Mouse (Mus musculus) embryonic facial prominence, embryonic 13.5 days (tissue): Measurements from ENCODE around the gene Spc24. TPM values are rescaled to one million over a fixed set of nuclear protein-coding genes. Genes with fewer than 3 reads are reported as not detected.
A peak's percentile ranks its signal among the peaks of the same experiment; 100 is the strongest.

Source experiments
- ATAC-seq: fragments of 200-750 bp; cut with Nextera tagmentation; 2 replicates; pipeline ENCODE4 v1.8.0; 2017; ENCODE audit warnings: low read depth; ENCODE audit not compliant: insufficient number of reproducible peaks, insufficient read depth, low FRiP score, low TSS enrichment
- H3K27ac ChIP-seq: fragments of 300-500 bp; sonication (generic); 2 replicates; pipeline ENCODE4 v1.5.1; 2015; ENCODE audit warnings: moderate library complexity, mild to moderate bottlenecking, inconsistent platforms
- H3K27me3 ChIP-seq: fragments of 300-500 bp; sonication (generic); 2 replicates; pipeline ENCODE4 v1.6.1; 2015; ENCODE audit warnings: mild to moderate bottlenecking, inconsistent platforms
- H3K36me3 ChIP-seq: fragments of 300-500 bp; sonication (generic); 2 replicates; pipeline ENCODE4 v1.6.1; 2015; ENCODE audit warnings: mild to moderate bottlenecking, inconsistent platforms
- H3K4me1 ChIP-seq: fragments of 300-500 bp; sonication (generic); 2 replicates; pipeline ENCODE4 v1.6.1; 2015; ENCODE audit warnings: inconsistent platforms
- H3K4me2 ChIP-seq: fragments of 300-500 bp; sonication (generic); 2 replicates; pipeline ENCODE4 v1.6.1; 2015; ENCODE audit warnings: moderate library complexity, mild to moderate bottlenecking, inconsistent platforms
- H3K4me3 ChIP-seq: fragments of 300-500 bp; sonication (generic); 2 replicates; pipeline ENCODE4 v1.5.1; 2015; ENCODE audit warnings: mild to moderate bottlenecking, inconsistent platforms
- H3K9ac ChIP-seq: fragments of 300-500 bp; sonication (generic); 2 replicates; pipeline ENCODE4 v1.6.1; 2015; ENCODE audit warnings: mild to moderate bottlenecking, inconsistent platforms
- H3K9me3 ChIP-seq: fragments of 300-500 bp; sonication (generic); 2 replicates; pipeline ENCODE4 v1.6.1; 2016; ENCODE audit warnings: inconsistent platforms
- WGBS: fragments of 180-500 bp; shearing (Covaris S2); methylation state at CpG from one replicate; pipeline ENCODE4 v1.1.7; 2015; ENCODE audit warnings: mixed read lengths; 5-methylcytosine and 5-hydroxymethylcytosine counted together
- polyA plus RNA-seq: library from polyadenylated mRNA; unstranded; fragments of >200 nt; fragmentation: Nextera tagmentation; extraction: Ambion mirVana; gene quantifications from 2 replicates; pipeline ENCODE4 v1.2.1, GENCODE M21; 2015

Spc24 gene
- polyA plus RNA-seq, 1 experiment from 2014 or later = 111 TPM

GRCm38 (mm10) chr9:21725224-21726121 is 34.6 kb downstream of the Spc24 start:
- no peaks in the 10 kb centered on the region for H3K27me3 ChIP-seq
- peaks cover 40% of the 10 kb centered on the region for H3K36me3 ChIP-seq
- H3K4me1 ChIP-seq = peaks cover 36% of the 10 kb centered on the region
- WGBS = 84% methylated on average over 23 of the region's 23 CpGs
- peak overlapping the region; percentile 81; the same call in 1 of the 2 replicates for H3K9ac ChIP-seq
- H3K4me3 ChIP-seq = peak overlapping the region; percentile 74
- peak overlapping the region; percentile 81 for H3K4me2 ChIP-seq
- no peaks in the 10 kb centered on the region for H3K9me3 ChIP-seq
- no peak for ATAC-seq
- H3K27ac ChIP-seq = peak overlapping the region; percentile 97; the same call in 1 of the 2 replicates

GRCm38 (mm10) chr9:21724147-21724536 is 36.0 kb downstream of the Spc24 start:
- peaks cover 33% of the 10 kb centered on the region for H3K36me3 ChIP-seq
- H3K9me3 ChIP-seq = no peaks in the 10 kb centered on the region
- peak overlapping the region; percentile 74 for H3K4me3 ChIP-seq
- peaks cover 33% of the 10 kb centered on the region for H3K4me1 ChIP-seq
- no peaks in the 10 kb centered on the region for H3K27me3 ChIP-seq
- under 1% methylated on average over 18 of the region's 18 CpGs for WGBS
- H3K4me2 ChIP-seq = peak overlapping the region; percentile 81
- H3K9ac ChIP-seq = peak overlapping the region; percentile 81
- H3K27ac ChIP-seq = peak overlapping the region; percentile 97
- peak; percentile 94 for ATAC-seq

- H3K36me3 ChIP-seq = peaks cover 28% of the 10 kb centered on the region
- WGBS = under 1% methylated on average over 47 of the region's 47 CpGs
- no peaks in the 10 kb centered on the region for H3K9me3 ChIP-seq
- H3K27ac ChIP-seq = peak within 1 kb of the TSS; percentile 97
- peak; percentile 70 for ATAC-seq
- peak within 1 kb of the TSS; percentile 74 for H3K4me3 ChIP-seq
- H3K4me1 ChIP-seq = peaks cover 29% of the 10 kb centered on the region
- peak within 1 kb of the TSS; percentile 81 for H3K4me2 ChIP-seq
- no peaks in the 10 kb centered on the region for H3K27me3 ChIP-seq
- H3K9ac ChIP-seq = peak within 1 kb of the TSS; percentile 81
These were observed 36.5 kb downstream of the Spc24 start, which contains the start of gene Ldlr for GRCm38 (mm10) chr9:21723377-21724146. Ldlr (plus strand) TSS chr9:21723483.

- no peak for ATAC-seq
- WGBS = 71% methylated on average over 2 of the region's 2 CpGs
- no peak overlapping the region for H3K27ac ChIP-seq
- peaks cover 10% of the 10 kb centered on the region; the same call in 1 of the 2 replicates for H3K36me3 ChIP-seq
- H3K4me1 ChIP-seq = peaks cover 19% of the 10 kb centered on the region
- H3K4me2 ChIP-seq = no peak overlapping the region
- H3K9me3 ChIP-seq = no peaks in the 10 kb centered on the region
- no peak overlapping the region for H3K9ac ChIP-seq
- H3K27me3 ChIP-seq = no peaks in the 10 kb centered on the region
- no peak overlapping the region for H3K4me3 ChIP-seq
These were observed 39.1 kb downstream of the Spc24 start for GRCm38 (mm10) chr9:21721036-21721435.

GRCm38 (mm10) chr9:21717015-21717414 is 43.1 kb downstream of the Spc24 start:
- H3K4me3 ChIP-seq = no peak overlapping the region
- H3K27me3 ChIP-seq = no peaks in the 10 kb centered on the region
- no peaks in the 10 kb centered on the region for H3K36me3 ChIP-seq
- ATAC-seq = no peak
- no peak overlapping the region for H3K4me2 ChIP-seq
- no peak overlapping the region for H3K27ac ChIP-seq
- no peaks in the 10 kb centered on the region for H3K9me3 ChIP-seq
- 88% methylated on average over 2 of the region's 2 CpGs for WGBS
- H3K4me1 ChIP-seq = 0 out of 2 replicates have a peak, but pooled peaks cover 2% of the 10 kb centered on the region
- no peak overlapping the region for H3K9ac ChIP-seq

GRCm38 (mm10) chr9:21715298-21715697 is 44.8 kb downstream of the Spc24 start:
- H3K9ac ChIP-seq = no peak overlapping the region
- 0 out of 2 replicates have a peak, but pooled peaks cover 2% of the 10 kb centered on the region for H3K4me1 ChIP-seq
- H3K4me2 ChIP-seq = no peak overlapping the region
- H3K4me3 ChIP-seq = no peak overlapping the region
- ATAC-seq = no peak
- H3K36me3 ChIP-seq = no peaks in the 10 kb centered on the region
- H3K27me3 ChIP-seq = no peaks in the 10 kb centered on the region
- H3K27ac ChIP-seq = no peak overlapping the region
- no peaks in the 10 kb centered on the region for H3K9me3 ChIP-seq
- WGBS = 57% methylated on average over 4 of the region's 4 CpGs

- H3K27ac ChIP-seq = no peak overlapping the region
- no peak for ATAC-seq
- H3K4me1 ChIP-seq = no peaks in the 10 kb centered on the region
- H3K27me3 ChIP-seq = no peaks in the 10 kb centered on the region
- no peaks in the 10 kb centered on the region; the same call in 1 of the 2 replicates for H3K9me3 ChIP-seq
- no peak overlapping the region for H3K4me3 ChIP-seq
- H3K9ac ChIP-seq = no peak overlapping the region
- no peak overlapping the region for H3K4me2 ChIP-seq
- peaks cover 53% of the 10 kb centered on the region for H3K36me3 ChIP-seq
- 92% methylated on average over 3 of the region's 3 CpGs for WGBS
These were observed 50.8 kb downstream of the Spc24 start for GRCm38 (mm10) chr9:21709340-21709739.

GRCm38 (mm10) chr9:21706586-21707265 is 53.4 kb downstream of the Spc24 start:
- no peak overlapping the region for H3K4me3 ChIP-seq
- no peak overlapping the region for H3K4me2 ChIP-seq
- no peaks in the 10 kb centered on the region for H3K4me1 ChIP-seq
- 91% methylated on average over 8 of the region's 8 CpGs for WGBS
- ATAC-seq = no peak
- no peak overlapping the region for H3K27ac ChIP-seq
- H3K27me3 ChIP-seq = no peaks in the 10 kb centered on the region
- peaks cover 79% of the 10 kb centered on the region for H3K36me3 ChIP-seq
- H3K9ac ChIP-seq = no peak overlapping the region
- H3K9me3 ChIP-seq = no peaks in the 10 kb centered on the region; the same call in 1 of the 2 replicates

- Histone ChIP-seq H3K27me3 (no peaks in the 10 kb centered on the region), H3K4me2 (no peak overlapping the region), H3K9me3 (no peaks in the 10 kb centered on the region; the same call in 1 of the 2 replicates), H3K27ac (no peak overlapping the region), H3K4me3 (no peak overlapping the region), H3K36me3 (peaks cover 86% of the 10 kb centered on the region), H3K4me1 (no peaks in the 10 kb centered on the region), H3K9ac (no peak overlapping the region)
- whole genome bisulfite sequencing = 84% methylated on average over 4 of the region's 4 CpGs
- no peak for ATAC-seq
These were observed 54.0 kb downstream of the Spc24 start for GRCm38 (mm10) chr9:21706085-21706484.
